Mouse (Mus musculus) bone marrow, adult 2 months (tissue): ENCODE measurements around the gene Neu3. TPM values are rescaled to one million over a fixed set of nuclear protein-coding genes. Genes with fewer than 3 reads are reported as not detected.
"Not testable (repeated sequence)": the region's sequence is repeated elsewhere in the genome, so short reads cannot be mapped to it uniquely, and the experiment has no call there.

Experiments
- H3K27ac ChIP-seq: fragments of 200-500 bp; 2 replicates; pipeline ENCODE4 v1.5.1; 2012; ENCODE audit warnings: low read depth, mild to moderate bottlenecking, control low read depth, inconsistent platforms, low read length; ENCODE audit not compliant: control insufficient read depth, poor library complexity, insufficient read depth
- H3K4me1 ChIP-seq: fragments of 200-500 bp; 2 replicates; pipeline ENCODE4 v1.6.1; 2011; ENCODE audit warnings: low read length; ENCODE audit not compliant: control insufficient read depth, insufficient read depth
- H3K4me3 ChIP-seq: fragments of 200-500 bp; replicated peaks from 2 replicates; pipeline ENCODE3; 2011; ENCODE audit warnings: mild to moderate bottlenecking, low read depth, low read length, control low read depth; ENCODE audit not compliant: control insufficient read depth
- CTCF ChIP-seq: fragments of 200-500 bp; IDR thresholded peaks from 2 replicates; pipeline ENCODE4 v1.5.1; 2011; ENCODE audit warnings: low read length, control low read depth; ENCODE audit not compliant: control insufficient read depth, insufficient read depth
- POLR2A ChIP-seq: fragments of 200-500 bp; IDR thresholded peaks from 2 replicates; pipeline ENCODE4 v1.6.1; 2011; ENCODE audit warnings: low read depth, mild to moderate bottlenecking, control low read depth, low read length, borderline replicate concordance; ENCODE audit not compliant: control insufficient read depth
- WGBS: fragments of 180-500 bp; shearing (Covaris S2); methylation state at CpG from one replicate; pipeline ENCODE4 v1.1.7; 2018; 5-methylcytosine and 5-hydroxymethylcytosine counted together
- polyA plus RNA-seq: library from polyadenylated mRNA; stranded (reverse); fragments of >200 nt; gene quantifications from 2 replicates; pipeline ENCODE4 v1.2.4, GENCODE M21; 2011; ENCODE audit warnings: low replicate concordance; ENCODE audit not compliant: missing spikeins, insufficient read depth, insufficient read length

Neu3 gene
- polyA plus RNA-seq, 1 experiment: 4.5 TPM

DNA sequence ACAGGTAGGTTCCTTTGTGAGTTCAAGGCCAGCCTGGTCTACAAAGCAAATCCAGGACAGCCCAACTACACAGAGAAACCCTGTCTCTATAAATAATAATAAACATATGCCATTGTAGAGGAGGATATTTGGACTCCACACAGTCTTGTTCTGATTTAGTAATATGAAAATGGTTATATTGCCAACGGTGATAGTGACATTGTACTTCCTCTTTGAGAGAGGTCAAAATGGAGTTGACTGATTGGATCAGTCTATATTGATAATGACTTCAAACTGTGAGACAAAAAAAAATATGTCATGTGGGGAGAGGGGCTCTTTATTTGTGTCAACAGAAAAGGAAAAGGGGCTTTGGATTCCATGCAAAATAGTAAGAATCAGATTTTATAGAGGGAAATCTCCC is 22.9 kb downstream of the Neu3 start:
- Histone ChIP-seq H3K4me1 (no peaks in the 10 kb centered on the region; the same call in 1 of the 2 replicates), H3K4me3 (no peak overlapping the region), H3K27ac (no peak overlapping the region)
- no peak for TF ChIP-seq POLR2A
- TF ChIP-seq CTCF: no peak
- WGBS: 16% methylated on average over 1 of the region's 1 CpGs

DNA sequence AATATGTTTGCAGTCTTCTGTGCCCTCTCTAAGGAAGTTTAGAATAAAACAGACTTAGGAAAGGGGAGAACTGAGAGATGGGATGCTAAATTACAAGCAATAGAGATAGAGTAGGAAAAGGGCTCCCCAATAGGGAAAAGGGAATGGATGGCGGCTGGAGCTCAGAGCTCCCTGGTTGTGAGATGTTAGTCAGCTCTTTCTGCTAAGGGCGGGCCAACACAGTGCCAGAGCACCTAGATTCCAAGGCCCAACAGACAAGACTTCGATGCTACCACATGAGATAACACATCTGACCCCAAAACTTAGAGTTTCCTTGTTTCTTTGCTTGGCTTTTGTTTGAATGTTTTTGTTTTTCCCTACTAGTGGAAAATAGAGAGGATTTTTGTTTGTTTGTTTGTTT is 24.2 kb downstream of the Neu3 start:
- H3K4me3 ChIP-seq, H3K27ac ChIP-seq, H3K4me1 ChIP-seq: not testable (repeated sequence)
- 72% methylated on average over 3 of the region's 3 CpGs for WGBS

DNA sequence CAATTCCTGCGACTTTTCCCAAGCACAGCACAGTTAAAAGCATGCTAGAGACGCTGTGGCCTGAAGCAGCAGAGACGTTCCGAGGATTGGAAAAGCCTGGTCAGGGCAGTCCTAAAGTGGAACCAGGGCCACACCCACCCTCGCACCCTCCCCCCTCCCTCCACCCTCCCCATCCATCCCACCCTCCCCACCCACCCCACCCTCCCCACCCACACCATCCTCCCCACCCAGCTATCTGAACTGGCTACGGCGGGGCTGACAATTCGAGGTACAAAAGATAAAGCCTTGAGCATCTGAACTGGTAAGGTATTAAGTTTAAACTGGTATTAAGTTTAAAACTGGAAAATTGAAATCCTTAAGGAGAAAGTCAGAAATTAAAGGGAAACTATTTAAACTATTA is 24.7 kb downstream of the Neu3 start:
- TF ChIP-seq CTCF (no peak), POLR2A (no peak)
- WGBS: 58% methylated on average over 8 of the region's 8 CpGs
- no peak overlapping the region for H3K4me3 ChIP-seq
- H3K27ac ChIP-seq: no peak overlapping the region
- H3K4me1 ChIP-seq: no peaks in the 10 kb centered on the region; the same call in 1 of the 2 replicates

DNA sequence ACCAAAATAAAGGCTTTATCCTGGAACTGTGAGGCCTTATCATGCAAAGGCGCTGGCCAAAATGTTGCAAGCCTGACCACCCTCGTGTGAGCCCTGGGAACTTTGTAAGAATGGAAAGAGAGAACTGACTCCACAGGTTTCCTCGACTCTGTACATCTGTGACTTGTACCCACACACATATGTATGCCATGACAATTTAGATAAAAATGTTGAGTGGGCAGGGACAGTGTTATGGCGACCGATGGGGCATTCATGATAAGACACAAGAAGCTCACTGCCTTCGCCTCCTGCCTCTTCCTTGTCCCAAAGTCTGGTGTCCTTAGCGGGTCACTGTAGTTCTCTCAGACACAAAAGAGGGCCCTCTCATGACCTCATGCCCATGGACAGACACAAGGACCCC is 29.1 kb downstream of the Neu3 start:
- TF ChIP-seq POLR2A (no peak), CTCF (no peak)
- no peak overlapping the region for H3K27ac ChIP-seq
- 68% methylated on average over 7 of the region's 7 CpGs for WGBS
- no peaks in the 10 kb centered on the region; the same call in 1 of the 2 replicates for H3K4me1 ChIP-seq
- H3K4me3 ChIP-seq: no peak overlapping the region

DNA sequence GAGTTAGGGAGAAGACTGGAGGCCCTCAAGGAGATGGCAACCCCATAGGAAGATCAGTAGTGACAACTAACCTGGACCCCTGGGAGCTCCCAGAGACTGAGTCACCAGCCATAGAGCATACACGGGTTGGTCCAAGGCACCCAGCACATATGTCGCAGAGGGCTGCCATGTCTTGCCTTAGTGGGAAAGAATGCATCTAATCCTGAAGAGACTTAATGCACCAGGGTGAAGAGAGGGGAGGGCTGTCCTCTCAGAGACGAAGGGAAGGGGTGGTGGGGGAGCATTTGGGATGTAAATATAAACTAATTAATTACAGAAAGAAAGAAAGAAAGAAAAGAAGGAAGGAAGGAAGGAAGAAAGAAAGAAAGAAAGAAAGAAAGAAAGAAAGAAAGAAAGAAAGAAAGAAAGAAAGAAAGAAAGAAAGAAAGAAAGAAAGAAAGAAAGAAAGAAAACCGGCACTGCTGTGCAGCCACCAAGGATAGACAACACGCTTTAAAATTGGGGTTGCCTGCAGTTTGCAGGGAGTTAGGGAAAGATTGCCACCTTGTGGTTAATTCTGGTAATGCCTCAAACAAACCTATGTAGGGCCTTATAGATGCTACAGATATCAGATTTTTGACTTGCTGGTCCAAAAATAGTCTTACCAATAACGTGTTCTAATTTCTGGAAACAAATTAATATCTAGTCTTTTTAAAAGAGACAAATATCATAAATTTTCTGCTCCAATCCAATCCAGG is 30.1 kb downstream of the Neu3 start:
- H3K27ac ChIP-seq: no peak overlapping the region
- H3K4me1 ChIP-seq: no peaks in the 10 kb centered on the region; the same call in 1 of the 2 replicates
- no peak for TF ChIP-seq POLR2A
- peak; percentile 32 for TF ChIP-seq CTCF
- no peak overlapping the region for H3K4me3 ChIP-seq
- 36% methylated on average over 6 of the region's 6 CpGs for WGBS

DNA sequence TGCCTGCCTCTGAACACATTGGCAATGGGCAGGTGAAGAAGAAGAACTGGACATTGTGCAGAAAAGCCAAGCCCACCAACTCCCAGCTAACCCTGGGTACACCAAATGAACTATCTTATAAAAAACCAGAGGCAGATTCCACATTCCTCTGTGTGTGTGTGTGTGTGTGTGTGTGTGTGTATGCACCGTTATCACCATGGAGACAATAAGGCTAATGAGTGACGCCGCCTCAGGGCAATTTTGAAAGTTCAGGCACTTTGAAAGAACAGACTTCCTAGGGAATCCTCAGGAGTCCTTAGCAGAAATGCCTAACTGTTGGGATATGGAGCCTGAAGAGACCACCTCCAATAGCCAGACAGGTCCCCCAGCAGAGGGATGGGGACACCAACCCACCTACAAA is 31.0 kb downstream of the Neu3 start:
- H3K27ac ChIP-seq: no peak overlapping the region
- no peak for TF ChIP-seq CTCF
- no peak for TF ChIP-seq POLR2A
- no peak overlapping the region for H3K4me3 ChIP-seq
- H3K4me1 ChIP-seq: no peaks in the 10 kb centered on the region; the same call in 1 of the 2 replicates
- 88% methylated on average over 3 of the region's 3 CpGs for WGBS

DNA sequence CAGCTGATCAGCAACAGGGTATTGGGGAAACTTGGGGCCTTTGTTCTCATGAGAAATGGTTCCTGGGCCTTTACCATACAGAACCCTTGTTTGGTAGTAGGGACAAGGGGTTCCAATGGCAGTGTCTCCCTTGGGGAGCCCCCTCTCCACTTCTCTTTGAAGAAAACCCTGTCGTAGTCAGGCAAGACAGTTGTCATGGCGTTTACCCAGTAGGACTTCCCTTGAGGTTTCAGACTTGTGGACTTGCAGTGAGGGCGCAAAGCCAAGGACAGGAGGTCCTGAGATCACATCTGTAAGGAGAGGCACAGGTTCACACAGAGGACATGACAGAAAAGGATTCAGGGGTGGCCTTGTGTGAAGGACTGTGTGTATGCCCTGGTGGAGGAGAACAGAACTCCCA is 31.7 kb downstream of the Neu3 start:
- no peak for TF ChIP-seq POLR2A
- TF ChIP-seq CTCF: no peak
- 41% methylated on average over 3 of the region's 3 CpGs for WGBS
- Histone ChIP-seq H3K4me1 (no peaks in the 10 kb centered on the region; the same call in 1 of the 2 replicates), H3K27ac (no peak overlapping the region), H3K4me3 (no peak overlapping the region)

DNA sequence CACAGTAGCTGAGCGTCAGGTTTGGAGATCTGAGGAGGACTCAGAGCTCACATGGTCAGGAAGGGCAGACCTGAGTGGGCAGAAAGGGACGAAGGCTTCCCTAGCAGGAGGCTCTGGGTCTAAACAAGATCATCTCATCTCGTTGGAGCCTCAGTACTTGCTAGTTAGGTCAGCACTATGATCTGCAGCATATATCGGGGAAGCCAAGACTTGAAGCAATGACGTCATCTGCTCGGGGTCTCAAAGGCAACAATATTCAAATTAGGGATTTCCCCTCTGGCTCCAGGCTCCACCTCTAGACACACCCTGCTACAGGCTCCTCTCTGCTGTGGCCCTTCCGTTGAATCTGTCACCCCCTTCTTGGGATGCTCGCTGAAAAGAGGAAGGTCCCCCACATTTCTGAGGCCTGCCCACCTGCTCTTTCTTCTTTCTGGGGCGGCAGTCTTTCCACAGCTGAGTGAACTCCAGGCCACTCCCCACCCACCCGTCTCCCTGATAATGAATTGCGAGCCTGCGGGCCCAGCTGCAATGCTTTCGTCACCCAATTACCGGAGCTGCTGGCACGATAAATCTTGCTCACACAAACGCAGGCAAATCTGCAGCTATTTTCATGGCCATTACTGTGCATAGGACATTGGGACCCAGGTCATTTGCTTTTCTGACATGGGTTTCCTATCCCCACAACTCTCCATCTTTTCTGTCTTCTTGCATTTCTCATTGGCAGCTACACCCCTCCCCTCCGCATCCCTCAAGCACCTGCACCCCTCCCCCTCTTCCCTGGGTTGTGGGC is 32.8 kb downstream of the Neu3 start:
- no peak for TF ChIP-seq POLR2A
- TF ChIP-seq CTCF: no peak
- no peak overlapping the region for H3K4me3 ChIP-seq
- 15% methylated on average over 17 of the region's 17 CpGs for WGBS
- H3K27ac ChIP-seq: no peak overlapping the region; the same call in 1 of the 2 replicates
- no peaks in the 10 kb centered on the region; the same call in 1 of the 2 replicates for H3K4me1 ChIP-seq
